Mouse (Mus musculus): Measurements from ENCODE around the gene Spata13. TPM values are rescaled to one million over a fixed set of nuclear protein-coding genes. Genes with fewer than 3 reads are reported as not detected.

Gene Spata13
- 34.8 and 37.0 TPM in 2 replicates for polyA plus RNA-seq (2015; fragmentation: Nextera tagmentation; extraction: Ambion mirVana)

DNA sequence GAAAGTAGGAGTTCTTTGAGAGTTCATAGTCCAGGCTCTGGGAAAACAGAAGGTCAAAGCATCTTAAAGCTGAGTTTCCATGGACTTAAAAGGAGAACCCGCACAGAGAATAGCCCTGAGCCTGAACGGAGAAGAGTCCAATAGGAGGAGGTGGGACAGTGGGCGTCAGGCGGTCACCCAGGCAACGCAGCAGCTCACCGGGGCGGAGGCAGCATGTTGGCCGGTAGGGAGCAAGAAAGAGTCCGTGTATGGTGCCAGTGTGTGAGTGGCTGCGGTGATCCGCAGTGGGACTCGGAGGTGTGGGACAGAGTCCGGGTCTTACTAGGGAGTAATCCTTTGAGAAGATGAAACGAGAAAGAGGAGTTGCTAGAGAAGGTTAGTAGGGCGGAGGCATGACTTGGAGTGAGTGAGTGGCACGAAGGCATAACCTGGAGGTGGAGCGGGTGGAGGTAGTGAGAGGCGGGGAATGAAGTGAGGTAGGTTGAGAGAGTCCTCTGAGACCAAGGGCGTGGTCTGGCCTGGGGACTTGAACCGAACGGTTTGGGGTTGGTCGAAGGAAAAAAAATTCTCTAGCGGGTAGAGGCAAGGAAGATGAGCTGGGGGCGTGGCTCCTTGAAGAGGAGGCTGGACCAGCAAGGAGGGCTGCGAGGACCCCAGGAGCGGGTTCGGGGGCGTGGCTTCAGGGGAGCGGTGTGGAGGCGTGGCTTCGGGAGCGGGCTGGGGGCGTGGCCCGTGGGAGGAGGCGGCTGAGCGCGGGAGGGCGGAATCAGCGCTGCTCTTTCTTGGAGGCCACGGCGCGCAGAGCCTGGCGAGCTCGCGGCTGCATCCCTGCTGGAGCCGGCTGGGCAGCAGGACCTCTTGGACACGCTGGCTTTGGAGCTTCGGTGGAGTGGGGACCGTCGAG lies at the start of gene Spata13:
Spata13 (plus strand) TSS at position 41 of the 904 bp plus-strand sequence.
- peak within 1 kb of the TSS; percentile 75 for H3K4me3 ChIP-seq
- WGBS, result under 1% methylated on average over 50 of the region's 50 CpGs
- H3K9me3 ChIP-seq, result no peaks in the 10 kb centered on the region
- 0 out of 2 replicates have a peak, but pooled peaks cover 2% of the 10 kb centered on the region for H3K27me3 ChIP-seq
- peak within 1 kb of the TSS; percentile 99 for H3K4me2 ChIP-seq
- peak; percentile 90 for ATAC-seq (ENCODE audit: low FRiP score)
- peak within 1 kb of the TSS; percentile 70 for H3K27ac ChIP-seq
- H3K36me3 ChIP-seq, result no peaks in the 10 kb centered on the region
- H3K4me1 ChIP-seq (replicated peaks), result peaks cover 52% of the 10 kb centered on the region
- peak within 1 kb of the TSS; percentile 80 for H3K9ac ChIP-seq

DNA sequence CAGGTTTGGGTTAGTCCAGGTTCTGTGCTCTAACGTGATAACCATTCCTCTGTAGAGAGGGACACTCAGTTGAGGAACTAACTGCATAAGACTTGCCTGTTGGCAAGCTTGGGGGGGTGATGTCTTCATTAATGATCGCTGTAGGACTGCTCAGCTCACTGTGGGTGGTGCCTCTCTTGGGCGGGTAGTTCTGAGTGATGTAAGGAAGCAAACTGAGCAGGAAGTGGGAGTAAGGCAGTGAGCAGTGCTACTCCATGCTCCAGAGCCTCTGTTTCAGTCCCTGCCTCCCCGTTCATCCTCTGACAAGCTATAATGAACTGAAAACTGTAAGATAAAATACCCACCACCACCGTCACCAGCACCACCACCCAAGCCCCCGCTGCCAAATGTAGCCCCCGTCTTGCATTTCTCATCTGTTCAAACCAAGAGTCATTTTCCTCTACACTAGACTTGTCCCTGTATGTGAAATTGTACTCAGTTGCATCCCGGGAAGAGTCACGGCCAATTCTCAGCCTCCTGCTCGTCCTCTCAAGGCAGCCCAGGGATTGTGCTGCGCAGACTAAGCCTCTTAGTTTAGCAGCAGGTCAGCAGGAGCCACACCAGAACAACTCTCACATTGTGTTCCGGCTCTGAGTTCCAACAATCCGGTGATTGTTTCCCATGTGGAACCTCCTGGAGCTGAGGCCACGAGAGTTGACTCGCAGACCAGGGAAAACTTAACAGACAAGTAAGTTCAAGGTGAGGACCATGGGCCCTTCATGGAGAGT lies 46.9 kb upstream of the Spata13 start:
- Histone ChIP-seq H3K36me3 (no peaks in the 10 kb centered on the region), H3K4me2 (no peak overlapping the region), H3K9ac (no peak overlapping the region), H3K4me3 (no peak overlapping the region), H3K27me3 (no peaks in the 10 kb centered on the region), H3K4me1 (replicated peaks) (peaks cover 7% of the 10 kb centered on the region; the same call in 1 of the 2 replicates), H3K27ac (0 out of 2 replicates have a peak overlapping the region, but pooled peaks have one; percentile 9), H3K9me3 (no peaks in the 10 kb centered on the region)
- ATAC-seq (ENCODE audit: low FRiP score), result 0 out of 2 replicates have a peak, but pooled peaks have one; percentile 24
- WGBS, result 36% methylated on average over 15 of the region's 15 CpGs

DNA sequence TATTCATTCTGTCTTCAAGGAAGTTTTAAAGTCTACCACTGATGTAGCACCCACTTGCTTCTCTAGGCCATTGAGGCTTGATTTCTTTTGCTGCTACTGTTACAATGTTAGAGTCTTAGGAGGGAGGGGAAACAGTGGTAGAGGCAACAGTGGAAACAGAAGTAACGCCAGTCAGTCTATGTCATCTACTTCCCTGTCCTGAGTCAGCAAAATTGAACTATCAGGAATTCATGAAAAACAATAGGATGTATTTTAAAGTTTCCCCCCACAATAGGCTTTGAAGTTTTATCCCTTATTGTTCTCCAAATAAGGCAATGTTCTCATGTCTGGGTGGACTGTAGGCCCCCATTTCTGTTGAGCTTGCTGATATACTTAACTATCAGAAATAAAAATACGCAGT lies 44.8 kb upstream of the Spata13 start:
- Histone ChIP-seq H3K9me3 (no peaks in the 10 kb centered on the region), H3K36me3 (no peaks in the 10 kb centered on the region), H3K4me2 (no peak overlapping the region), H3K9ac (no peak overlapping the region), H3K4me1 (replicated peaks) (peaks cover 12% of the 10 kb centered on the region), H3K27me3 (no peaks in the 10 kb centered on the region), H3K4me3 (no peak overlapping the region), H3K27ac (no peak overlapping the region)
- ATAC-seq (ENCODE audit: low FRiP score), result no peak
- 71% methylated on average over 2 of the region's 2 CpGs for WGBS

DNA sequence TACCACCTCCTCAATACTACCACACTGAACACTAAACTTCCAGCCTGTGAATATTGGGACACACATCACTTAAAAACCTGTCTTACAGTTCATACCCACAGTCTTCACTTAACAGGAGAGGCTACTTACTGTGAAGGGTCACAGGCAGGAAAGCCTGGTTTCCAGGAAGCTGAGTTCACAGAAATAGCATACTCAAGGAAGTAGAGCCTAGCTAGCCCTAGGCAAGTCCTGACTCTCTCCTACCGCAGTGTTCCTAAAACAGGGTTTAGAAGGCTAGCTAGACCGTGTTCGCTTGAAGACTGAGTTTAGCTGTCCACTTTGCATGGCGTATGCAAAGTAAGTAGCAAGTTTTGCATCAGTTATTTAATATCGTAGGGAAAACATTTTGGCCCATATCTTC lies 41.5 kb upstream of the Spata13 start:
- WGBS, result 84% methylated on average over 5 of the region's 5 CpGs
- no peak overlapping the region for H3K4me2 ChIP-seq
- no peaks in the 10 kb centered on the region for H3K36me3 ChIP-seq
- no peaks in the 10 kb centered on the region for H3K27me3 ChIP-seq
- peaks cover 9% of the 10 kb centered on the region for H3K4me1 ChIP-seq (replicated peaks)
- no peak overlapping the region for H3K27ac ChIP-seq
- no peaks in the 10 kb centered on the region for H3K9me3 ChIP-seq
- no peak overlapping the region for H3K4me3 ChIP-seq
- no peak overlapping the region for H3K9ac ChIP-seq
- no peak for ATAC-seq (ENCODE audit: low FRiP score)

DNA sequence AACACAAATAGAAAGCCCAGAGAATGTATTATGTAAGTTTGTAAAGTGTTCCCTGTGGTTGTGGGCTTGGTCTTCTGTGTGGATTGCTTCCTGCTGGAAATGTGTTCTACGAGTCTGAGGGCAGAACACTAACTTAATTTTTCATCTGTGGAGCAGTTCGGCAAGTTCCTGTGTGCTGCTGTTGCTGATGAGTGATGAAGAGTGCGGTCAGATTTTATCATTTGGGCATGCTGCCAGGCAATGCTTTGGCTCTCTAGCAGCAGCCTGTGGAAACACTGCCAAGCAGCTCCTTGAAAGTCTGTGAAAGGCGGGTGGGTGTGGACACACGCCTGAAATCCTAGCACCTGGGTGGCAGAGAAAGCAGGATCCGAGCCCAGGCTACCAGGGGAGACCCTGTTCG lies 41.0 kb upstream of the Spata13 start:
- Histone ChIP-seq H3K9me3 (no peaks in the 10 kb centered on the region), H3K9ac (no peak overlapping the region), H3K36me3 (no peaks in the 10 kb centered on the region), H3K4me1 (replicated peaks) (peaks cover 14% of the 10 kb centered on the region), H3K27me3 (no peaks in the 10 kb centered on the region), H3K4me3 (no peak overlapping the region), H3K27ac (0 out of 2 replicates have a peak overlapping the region, but pooled peaks have one; percentile 8), H3K4me2 (no peak overlapping the region)
- WGBS, result 57% methylated on average over 7 of the region's 7 CpGs
- no peak for ATAC-seq (ENCODE audit: low FRiP score)

DNA sequence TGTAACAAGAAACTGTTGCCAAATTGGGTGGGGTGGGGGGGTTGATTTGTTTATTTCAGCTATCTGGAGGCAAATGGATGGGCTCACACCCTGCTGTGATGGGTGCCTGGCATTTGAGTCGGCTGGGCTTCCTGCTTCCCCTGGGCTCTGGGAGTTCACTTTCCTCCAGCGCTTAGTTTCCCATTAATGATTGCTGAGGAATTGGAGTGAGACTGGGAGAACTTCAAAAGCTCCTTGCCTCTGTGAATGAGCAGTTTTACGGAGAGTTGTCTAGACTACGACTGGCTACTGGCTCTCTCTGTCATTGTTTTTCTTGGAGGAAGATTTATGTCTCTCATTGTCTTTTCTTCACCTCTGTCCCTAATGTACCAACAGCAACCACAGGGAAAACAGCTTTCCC lies 36.2 kb upstream of the Spata13 start:
- Histone ChIP-seq H3K27me3 (no peaks in the 10 kb centered on the region), H3K36me3 (no peaks in the 10 kb centered on the region), H3K4me3 (no peak overlapping the region), H3K9ac (no peak overlapping the region), H3K9me3 (no peaks in the 10 kb centered on the region), H3K4me2 (no peak overlapping the region), H3K27ac (no peak overlapping the region), H3K4me1 (replicated peaks) (peaks cover 16% of the 10 kb centered on the region)
- no peak for ATAC-seq (ENCODE audit: low FRiP score)
- 4% methylated on average over 4 of the region's 4 CpGs for WGBS

DNA sequence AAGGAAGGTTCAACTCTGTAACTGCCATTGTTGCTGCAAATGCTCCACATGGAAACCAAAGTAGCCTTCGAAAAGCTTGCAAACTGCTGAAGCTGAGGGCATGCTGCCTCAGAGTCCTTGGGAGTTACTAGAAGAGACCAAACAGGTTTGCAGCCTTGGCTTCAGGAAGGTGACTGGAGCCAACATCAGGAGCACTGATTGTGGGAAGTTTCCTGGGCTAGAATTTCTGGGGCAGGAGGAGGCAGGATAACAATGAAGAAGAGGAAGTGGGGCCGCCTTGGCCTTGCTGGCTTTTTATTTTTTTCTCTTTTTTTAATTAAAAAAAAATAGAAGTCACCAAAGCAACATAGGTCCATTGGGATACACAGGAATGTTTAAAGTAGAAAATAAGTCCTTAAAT lies 34.8 kb upstream of the Spata13 start:
- no peak for ATAC-seq (ENCODE audit: low FRiP score)
- Histone ChIP-seq H3K4me3 (no peak overlapping the region), H3K9me3 (no peaks in the 10 kb centered on the region), H3K9ac (no peak overlapping the region), H3K27ac (no peak overlapping the region), H3K4me1 (replicated peaks) (peaks cover 11% of the 10 kb centered on the region), H3K4me2 (no peak overlapping the region), H3K36me3 (no peaks in the 10 kb centered on the region), H3K27me3 (no peaks in the 10 kb centered on the region)
- 83% methylated on average over 2 of the region's 2 CpGs for WGBS

DNA sequence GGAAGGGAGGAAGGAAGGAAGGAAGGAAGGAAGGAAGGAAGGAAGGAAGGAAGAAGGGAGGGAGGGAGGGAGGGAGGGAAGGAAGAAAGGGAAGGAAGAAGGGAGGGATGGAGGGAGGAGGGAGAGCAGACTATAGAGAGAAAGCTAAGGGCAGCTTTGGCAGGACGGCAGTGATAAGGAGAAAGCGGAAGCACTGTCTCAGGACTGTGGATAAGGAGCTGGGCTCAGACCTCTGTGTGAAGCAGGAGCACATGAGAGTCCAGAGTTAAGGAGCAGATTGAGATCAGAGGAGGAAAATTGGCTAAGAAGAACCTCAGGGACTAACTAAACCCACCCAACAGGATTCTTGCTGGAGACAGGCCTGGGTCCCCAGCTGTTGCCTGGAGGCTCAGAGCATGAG lies 28.2 kb upstream of the Spata13 start:
- Histone ChIP-seq H3K36me3 (no peaks in the 10 kb centered on the region), H3K4me2 (no peak overlapping the region), H3K9ac (no peak overlapping the region), H3K27me3 (no peaks in the 10 kb centered on the region), H3K4me3 (no peak overlapping the region), H3K9me3 (no peaks in the 10 kb centered on the region), H3K4me1 (replicated peaks) (peaks cover 4% of the 10 kb centered on the region; the same call in 1 of the 2 replicates), H3K27ac (no peak overlapping the region)
- no peak for ATAC-seq (ENCODE audit: low FRiP score)
- WGBS, result 80% methylated on average over 2 of the region's 2 CpGs

DNA sequence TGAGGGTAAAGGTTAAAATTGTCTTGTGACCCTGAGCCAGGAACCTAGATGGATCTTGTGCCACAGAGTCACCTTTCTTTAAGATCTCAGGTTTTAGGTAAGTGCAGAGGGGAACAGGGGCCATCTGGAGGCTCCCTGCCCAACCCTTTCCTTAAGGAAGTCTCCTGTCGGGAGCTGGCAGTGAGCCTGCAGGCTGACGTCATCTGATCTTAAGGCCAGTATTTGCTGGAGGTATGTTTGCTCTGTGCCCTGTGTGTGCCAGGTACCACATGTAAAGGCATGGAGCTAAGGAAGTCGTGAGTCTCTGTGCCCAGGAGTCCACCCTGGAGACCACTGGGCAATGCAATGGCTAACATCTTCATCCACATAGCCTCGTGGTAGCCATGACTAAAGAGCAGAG lies 27.6 kb upstream of the Spata13 start:
- Histone ChIP-seq H3K9me3 (no peaks in the 10 kb centered on the region), H3K4me2 (no peak overlapping the region), H3K27me3 (no peaks in the 10 kb centered on the region), H3K4me1 (replicated peaks) (peaks cover 4% of the 10 kb centered on the region; the same call in 1 of the 2 replicates), H3K4me3 (no peak overlapping the region), H3K27ac (no peak overlapping the region), H3K36me3 (no peaks in the 10 kb centered on the region), H3K9ac (no peak overlapping the region)
- ATAC-seq (ENCODE audit: low FRiP score), result no peak
- 75% methylated on average over 4 of the region's 4 CpGs for WGBS

DNA sequence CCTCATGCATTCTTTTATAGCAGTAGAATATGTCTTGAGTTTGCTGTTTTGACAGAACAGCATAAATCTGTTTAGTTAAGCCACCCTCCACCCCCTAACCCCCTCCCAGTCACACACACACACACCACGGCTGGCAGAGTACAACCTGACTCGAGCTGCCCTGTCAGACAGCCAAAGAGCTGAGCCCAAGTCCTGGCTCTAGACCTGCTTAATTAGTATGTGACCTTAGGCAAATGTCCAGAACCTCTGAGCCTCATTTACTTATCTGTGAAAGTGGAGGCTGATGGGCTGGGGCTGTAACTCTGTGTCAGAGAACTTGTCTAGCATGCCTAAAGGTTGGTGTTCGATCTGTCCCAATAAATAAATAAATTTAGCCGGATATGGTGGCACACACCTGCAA lies 26.1 kb upstream of the Spata13 start:
- ATAC-seq (ENCODE audit: low FRiP score), result no peak
- Histone ChIP-seq H3K4me1 (replicated peaks) (peaks cover 4% of the 10 kb centered on the region; the same call in 1 of the 2 replicates), H3K4me2 (no peak overlapping the region), H3K27me3 (no peaks in the 10 kb centered on the region), H3K27ac (no peak overlapping the region), H3K9me3 (no peaks in the 10 kb centered on the region), H3K4me3 (no peak overlapping the region), H3K36me3 (no peaks in the 10 kb centered on the region), H3K9ac (no peak overlapping the region)
- 88% methylated on average over 4 of the region's 4 CpGs for WGBS

DNA sequence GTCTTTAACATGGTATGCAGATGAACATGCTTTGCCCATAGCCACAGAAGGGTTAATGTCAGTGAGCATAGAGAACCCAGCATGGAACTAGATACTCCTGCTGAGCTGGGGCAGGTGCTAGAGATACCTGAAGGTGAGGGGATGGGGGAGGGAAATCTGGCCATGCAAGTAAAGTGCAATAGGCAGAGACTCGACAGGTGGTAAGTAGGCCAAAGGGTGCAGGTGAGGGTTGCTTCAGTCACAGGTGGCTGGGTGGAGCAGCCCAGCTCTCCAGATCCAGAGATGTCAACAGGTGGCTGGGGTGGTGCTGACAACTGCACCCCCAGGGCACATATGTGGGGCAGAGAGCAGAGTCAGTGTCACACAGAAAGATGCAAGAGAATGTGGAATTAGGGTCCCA lies 24.6 kb upstream of the Spata13 start:
- H3K27ac ChIP-seq, result no peak overlapping the region
- 96% methylated on average over 1 of the region's 1 CpGs for WGBS
- no peaks in the 10 kb centered on the region for H3K27me3 ChIP-seq
- no peaks in the 10 kb centered on the region for H3K36me3 ChIP-seq
- peaks cover 4% of the 10 kb centered on the region; the same call in 1 of the 2 replicates for H3K4me1 ChIP-seq (replicated peaks)
- no peak for ATAC-seq (ENCODE audit: low FRiP score)
- H3K4me3 ChIP-seq, result no peak overlapping the region
- no peaks in the 10 kb centered on the region for H3K9me3 ChIP-seq
- no peak overlapping the region for H3K9ac ChIP-seq
- no peak overlapping the region for H3K4me2 ChIP-seq

DNA sequence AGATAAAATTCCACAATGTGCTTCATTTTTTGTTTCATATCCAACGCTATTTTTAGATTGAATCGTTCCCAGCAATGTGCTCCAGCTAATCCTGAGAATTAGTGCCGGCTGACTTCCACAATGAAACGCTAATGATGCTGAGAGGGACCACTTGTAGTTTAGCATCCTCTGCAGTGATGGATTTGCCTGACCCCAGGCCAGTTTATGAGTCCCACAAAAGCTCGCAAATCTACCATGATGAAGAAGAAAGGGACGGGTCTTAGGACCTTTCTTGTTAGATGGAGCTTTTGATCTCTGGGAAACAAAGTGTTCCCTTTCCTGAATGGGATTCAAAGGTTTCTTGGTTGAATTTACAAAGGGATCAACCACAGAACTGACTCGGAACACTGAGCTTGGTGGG lies 21.1 kb upstream of the Spata13 start:
- no peak overlapping the region for H3K4me3 ChIP-seq
- no peak overlapping the region for H3K27ac ChIP-seq
- 15% methylated on average over 7 of the region's 7 CpGs for WGBS
- H3K4me1 ChIP-seq (replicated peaks), result no peaks in the 10 kb centered on the region
- H3K9ac ChIP-seq, result no peak overlapping the region
- no peak for ATAC-seq (ENCODE audit: low FRiP score)
- H3K27me3 ChIP-seq, result no peaks in the 10 kb centered on the region
- H3K4me2 ChIP-seq, result no peak overlapping the region
- no peaks in the 10 kb centered on the region for H3K36me3 ChIP-seq
- H3K9me3 ChIP-seq, result no peaks in the 10 kb centered on the region

Data from hindbrain, embryonic 13.5 days (tissue).